Mouse (Mus musculus): ENCODE data around the gene Ror1.

- TF ChIP-seq POLR2A (IDR thresholded peaks at IDR 0.05; ENCODE audit: insufficient read length, low read depth) (no peak), E2F4 (IDR thresholded peaks at IDR 0.05; ENCODE audit: insufficient read depth) (no peak), POLR2AphosphoS2 (IDR thresholded peaks at IDR 0.05; ENCODE audit: insufficient read length, low read depth) (no peak), MAX (IDR thresholded peaks at IDR 0.05; ENCODE audit: low read depth) (no peak), MYOD1 (IDR thresholded peaks at IDR 0.05; ENCODE audit: control insufficient read depth in 1 of 3, insufficient read length in 2 of 3, low read depth in 2 of 3) (no peak), TCF3 (IDR thresholded peaks at IDR 0.05; ENCODE audit: insufficient read length, low read depth) (no peak), TCF12 (IDR thresholded peaks at IDR 0.05; ENCODE audit: insufficient read depth, poor library complexity, severe bottlenecking) (no peak), CEBPB (IDR thresholded peaks at IDR 0.05; ENCODE audit: insufficient read depth, poor library complexity, severe bottlenecking) (no peak), USF1 (IDR thresholded peaks at IDR 0.05; ENCODE audit: low read depth) (no peak), REST (IDR thresholded peaks at IDR 0.05; ENCODE audit: insufficient read depth, insufficient read length) (no peak), MYOG (IDR thresholded peaks at IDR 0.05; ENCODE audit: control insufficient read depth in 1 of 3, insufficient read depth in 1 of 3, insufficient read length in 2 of 3, low read depth in 2 of 3) (no peak), SRF (IDR thresholded peaks at IDR 0.05; ENCODE audit: control insufficient read depth, insufficient read length, low read depth) (no peak)
These were observed 148.7 kb downstream of the Ror1 start for GRCm38 (mm10) chr4:100244250-100244649.
